Mouse (Mus musculus) layer of hippocampus, postnatal 25 days (tissue): ENCODE results near the gene Ccdc114. TPM values are rescaled to one million over a fixed set of nuclear protein-coding genes. Genes with fewer than 3 reads are reported as not detected.

Experiments
- DNase-seq, 2 experiments: peaks; one replicate each; pipeline ENCODE4 v3.0.0; 2022; ENCODE audit warnings: mixed read lengths in 2 of 2, low spot score in 1 of 2; ENCODE audit errors: extremely low spot score in 1 of 2
- total RNA-seq, 2 experiments: library from RNA; stranded (reverse); gene quantifications; 2 replicates each; pipeline ENCODE4 v1.2.3; 2021

Ccdc114 gene
- total RNA-seq, 2 experiments from 2014 or later: 3.1 to 3.2 TPM

- no peak for DNase-seq
Measured at GRCm38 (mm10) chr7:45973271-45973687, 49.4 kb downstream of the Ccdc114 start.

GRCm38 (mm10) chr7:45974103-45974502 is 50.2 kb downstream of the Ccdc114 start:
- no peak for DNase-seq

GRCm38 (mm10) chr7:45974512-45974911 is 50.6 kb downstream of the Ccdc114 start:
- DNase-seq: no peak

- no peak for DNase-seq
Measured at GRCm38 (mm10) chr7:45981612-45982011, 57.7 kb downstream of the Ccdc114 start.

- DNase-seq: no peak
Measured at GRCm38 (mm10) chr7:45986893-45987292, 63.0 kb downstream of the Ccdc114 start.

- DNase-seq: no peak
Measured at GRCm38 (mm10) chr7:45988344-45988743, 64.5 kb downstream of the Ccdc114 start.

- DNase-seq: no peak
Measured at GRCm38 (mm10) chr7:45992470-45992869, 68.6 kb downstream of the Ccdc114 start.

Other genes starting within 250 kb of the Ccdc114 start
- gene Ntn5, start 240.1 kb upstream of the Ccdc114 start, total RNA-seq: 1 to 10 TPM; 3.4 to 4.5 TPM
- under 1 TPM; 0.80 to 0.86 TPM for gene Sec1, start 229.7 kb upstream of the Ccdc114 start, total RNA-seq
- gene Car11, start 224.2 kb upstream of the Ccdc114 start, total RNA-seq: 100 to 1,000 TPM; 164 to 190 TPM
- gene Dbp, start 219.0 kb upstream of the Ccdc114 start, total RNA-seq: 10 to 100 TPM; 65.3 to 80.4 TPM
- gene Rpl18, start 208.6 kb upstream of the Ccdc114 start, total RNA-seq: 100 to 1,000 TPM; 342 to 393 TPM
- 10 to 100 TPM; 33.7 to 34.7 TPM for gene Sphk2, start 206.1 kb upstream of the Ccdc114 start, total RNA-seq
- gene Fam83e, start 202.9 kb upstream of the Ccdc114 start, total RNA-seq: under 1 TPM; 0.12 to 0.21 TPM
- not detected for gene Spaca4, start 198.3 kb upstream of the Ccdc114 start, total RNA-seq
- 100 to 1,000 TPM; 256 to 314 TPM for gene Lmtk3, start 140.3 kb upstream of the Ccdc114 start, total RNA-seq
- 1 to 10 TPM; 6.8 to 9.1 TPM for gene Sult2b1, start 139.4 kb upstream of the Ccdc114 start, total RNA-seq
- gene Cyth2, start 109.5 kb upstream of the Ccdc114 start, total RNA-seq: 100 to 1,000 TPM; 153 to 154 TPM
- gene Kcnj14, start 99.3 kb upstream of the Ccdc114 start, total RNA-seq: 1 to 10 TPM; 1.4 to 2.6 TPM
- gene Grwd1, start 93.1 kb upstream of the Ccdc114 start, total RNA-seq: 10 to 100 TPM; 20.0 to 20.8 TPM
- gene Kdelr1, start 51.3 kb upstream of the Ccdc114 start, total RNA-seq: 10 to 100 TPM; 74.9 to 75.2 TPM
- gene Grin2d, start 45.7 kb upstream of the Ccdc114 start, total RNA-seq: 10 to 100 TPM; 11.2 to 12.7 TPM
- not detected for gene Syngr4, start 27.4 kb upstream of the Ccdc114 start, total RNA-seq
- 10 to 100 TPM; 22.5 to 24.6 TPM for gene Tmem143, start 27.1 kb upstream of the Ccdc114 start, total RNA-seq
- 1 to 10 TPM; 2.2 to 2.5 TPM for gene Emp3, start 2.7 kb upstream of the Ccdc114 start, total RNA-seq
- gene Abcc6, start 106.2 kb downstream of the Ccdc114 start, total RNA-seq: 1 to 10 TPM; 2.3 to 4.3 TPM
- 100 to 1,000 TPM; 103 to 109 TPM for gene Nomo1, start 109.6 kb downstream of the Ccdc114 start, total RNA-seq
- 10 to 100 TPM; 31.8 to 31.9 TPM for gene Kcnj11, start 176.7 kb downstream of the Ccdc114 start, total RNA-seq